Mouse (Mus musculus) CH12F3 (cell line): ENCODE measurements around the gene Cpn1.

Experiments
- in situ Hi-C: fragments of 300-500 bp; cut with MboI; formaldehyde crosslinking; loops from 2 replicates; pipeline ENCODE4 v1.14.3; 2020; ENCODE audit warnings: low sequenced_read_pairs

The Cpn1 gene

GRCm38 (mm10) chr19:43939769-43940689 is 46.3 kb downstream of the Cpn1 start, which contains the start of gene Dnmbp:
Gene Dnmbp, minus strand, starts transcription at chr19:43940191.
- in situ Hi-C loops = no loop called here

- in situ Hi-C loops = no loop called here
These were observed 47.1 kb downstream of the Cpn1 start for GRCm38 (mm10) chr19:43939171-43939768.

- in situ Hi-C loops = no loop called here
These were observed 48.0 kb downstream of the Cpn1 start for GRCm38 (mm10) chr19:43938355-43938754.

GRCm38 (mm10) chr19:43930926-43931325 is 55.4 kb downstream of the Cpn1 start:
- in situ Hi-C loops = no loop called here

GRCm38 (mm10) chr19:43930366-43930765 is 56.0 kb downstream of the Cpn1 start:
- in situ Hi-C loops = no loop called here

- in situ Hi-C loops = no loop called here
These were observed 56.5 kb downstream of the Cpn1 start for GRCm38 (mm10) chr19:43929869-43930268.

GRCm38 (mm10) chr19:43927967-43928366 is 58.4 kb downstream of the Cpn1 start:
- in situ Hi-C loops = no loop called here

- in situ Hi-C loops = no loop called here
These were observed 59.3 kb downstream of the Cpn1 start for GRCm38 (mm10) chr19:43927057-43927456.

GRCm38 (mm10) chr19:43926141-43926987 is 60.0 kb downstream of the Cpn1 start:
- in situ Hi-C loops = no loop called here

- in situ Hi-C loops = no loop called here
These were observed 62.0 kb downstream of the Cpn1 start for GRCm38 (mm10) chr19:43924361-43924760.

GRCm38 (mm10) chr19:43922963-43923362 is 63.4 kb downstream of the Cpn1 start:
- in situ Hi-C loops = no loop called here

- in situ Hi-C loops = no loop called here
These were observed 64.9 kb downstream of the Cpn1 start for GRCm38 (mm10) chr19:43921410-43921809.

GRCm38 (mm10) chr19:43920453-43921300 is 65.7 kb downstream of the Cpn1 start:
- in situ Hi-C loops = no loop called here

- in situ Hi-C loops = no loop called here
These were observed 66.5 kb downstream of the Cpn1 start for GRCm38 (mm10) chr19:43919841-43920240.

GRCm38 (mm10) chr19:43918834-43919233 is 67.5 kb downstream of the Cpn1 start:
- in situ Hi-C loops = no loop called here

GRCm38 (mm10) chr19:43917763-43918162 is 68.6 kb downstream of the Cpn1 start:
- in situ Hi-C loops = no loop called here

GRCm38 (mm10) chr19:43917406-43917691 is 69.0 kb downstream of the Cpn1 start:
- in situ Hi-C loops = no loop called here

GRCm38 (mm10) chr19:43916586-43917405 is 69.6 kb downstream of the Cpn1 start:
- in situ Hi-C loops = no loop called here

GRCm38 (mm10) chr19:43915431-43915830 is 70.9 kb downstream of the Cpn1 start:
- in situ Hi-C loops = no loop called here

GRCm38 (mm10) chr19:43914986-43915385 is 71.4 kb downstream of the Cpn1 start:
- in situ Hi-C loops = no loop called here
